Mouse (Mus musculus): Measurements from ENCODE around the gene Pcyox1.
"Not testable (repeated sequence)": the region's sequence is repeated elsewhere in the genome, so short reads cannot be mapped to it uniquely, and the experiment has no call there.

Pcyox1 gene

GRCm38 (mm10) chr6:86395969-86396368, 985 bp downstream of the Pcyox1 start:
- DNase-seq, result no peak

GRCm38 (mm10) chr6:86395021-86395420, 1.9 kb downstream of the Pcyox1 start:
- no peak for DNase-seq

GRCm38 (mm10) chr6:86394078-86394720, 2.8 kb downstream of the Pcyox1 start:
- DNase-seq, result no peak

- DNase-seq, result no peak
Observed at GRCm38 (mm10) chr6:86393187-86393586, 3.8 kb downstream of the Pcyox1 start.

GRCm38 (mm10) chr6:86391326-86391725, 5.6 kb downstream of the Pcyox1 start:
- DNase-seq, result no peak

GRCm38 (mm10) chr6:86388461-86388860, 8.5 kb downstream of the Pcyox1 start:
- DNase-seq, result no peak

- DNase-seq, result no peak
Observed at GRCm38 (mm10) chr6:86387313-86387712, 9.6 kb downstream of the Pcyox1 start.

- DNase-seq, result no peak
Observed at GRCm38 (mm10) chr6:86385362-86386104, 11.4 kb downstream of the Pcyox1 start.

- DNase-seq, result no peak
Observed at GRCm38 (mm10) chr6:86384692-86385091, 12.3 kb downstream of the Pcyox1 start.

- no peak for DNase-seq
Observed at GRCm38 (mm10) chr6:86383370-86383769, 13.6 kb downstream of the Pcyox1 start.

GRCm38 (mm10) chr6:86382551-86382950, 14.4 kb downstream of the Pcyox1 start:
- DNase-seq, result no peak

- not testable (repeated sequence) for DNase-seq
Observed at GRCm38 (mm10) chr6:86380112-86380511, 16.8 kb downstream of the Pcyox1 start.

- DNase-seq, result no peak
Observed at GRCm38 (mm10) chr6:86378341-86378740, 18.6 kb downstream of the Pcyox1 start.

- DNase-seq, result no peak
Observed at GRCm38 (mm10) chr6:86373556-86373955, 23.4 kb downstream of the Pcyox1 start.

GRCm38 (mm10) chr6:86371950-86372516, 24.9 kb downstream of the Pcyox1 start:
- no peak for DNase-seq

GRCm38 (mm10) chr6:86371340-86371911, 25.5 kb downstream of the Pcyox1 start:
- DNase-seq, result peak; percentile 97

- DNase-seq, result no peak
Observed at GRCm38 (mm10) chr6:86370764-86371339, 26.1 kb downstream of the Pcyox1 start, which contains the start of gene Snrpg. Snrpg (plus strand) TSS chr6:86371304.

- no peak for DNase-seq
Observed at GRCm38 (mm10) chr6:86370093-86370713, 26.8 kb downstream of the Pcyox1 start.

- DNase-seq, result no peak
Observed at GRCm38 (mm10) chr6:86368479-86368878, 28.5 kb downstream of the Pcyox1 start.

- DNase-seq, result no peak
Observed at GRCm38 (mm10) chr6:86366853-86367249, 30.1 kb downstream of the Pcyox1 start.

- no peak for DNase-seq
Observed at GRCm38 (mm10) chr6:86366125-86366852, 30.7 kb downstream of the Pcyox1 start.
